Mouse (Mus musculus): ENCODE results near the gene Armc6.
"Not testable (repeated sequence)": the region's sequence is repeated elsewhere in the genome, so short reads cannot be mapped to it uniquely, and the experiment has no call there.

GRCm38 (mm10) chr8:70216161-70216560, 18.1 kb downstream of the Armc6 start:
- not testable (repeated sequence) for TF ChIP-seq CTCF (IDR thresholded peaks at IDR 0.05; ENCODE audit: control insufficient read depth, insufficient read depth, insufficient read length); CEBPB (IDR thresholded peaks at IDR 0.05; ENCODE audit: low read depth); USF1 (IDR thresholded peaks at IDR 0.05; ENCODE audit: low read depth)
